Mouse (Mus musculus) testis, adult 2 months (tissue): Measurements from ENCODE around the gene Prkce.

Source experiments
- CTCF ChIP-seq: fragments of 200-500 bp; IDR thresholded peaks from 2 replicates; pipeline ENCODE4 v1.5.1; 2012; ENCODE audit warnings: low read depth, mild to moderate bottlenecking, inconsistent platforms, low read length, moderate library complexity; ENCODE audit not compliant: control insufficient read depth, insufficient read depth, insufficient replicate concordance
- POLR2A ChIP-seq: fragments of 200-500 bp; IDR thresholded peaks from 2 replicates; pipeline ENCODE4 v1.6.1; 2012; ENCODE audit warnings: low read depth, mild to moderate bottlenecking, inconsistent platforms, low read length, moderate library complexity; ENCODE audit not compliant: control insufficient read depth

- TF ChIP-seq CTCF (no peak), POLR2A (no peak)
These were observed 89.1 kb downstream of the Prkce start for GRCm38 (mm10) chr17:86256730-86257131.
